Mouse (Mus musculus) ES-Bruce4 (cell line): ENCODE results near the gene Gm13277. TPM values are rescaled to one million over a fixed set of nuclear protein-coding genes. Genes with fewer than 3 reads are reported as not detected.
"Not testable (repeated sequence)": the region's sequence is repeated elsewhere in the genome, so short reads cannot be mapped to it uniquely, and the experiment has no call there.

Source experiments
- H3K27ac ChIP-seq: 2 replicates; pipeline ENCODE4 v1.5.1; 2012; ENCODE audit warnings: low read length, inconsistent platforms; ENCODE audit not compliant: insufficient read depth
- H3K27me3 ChIP-seq: 2 replicates; pipeline ENCODE4 v1.6.1; 2012; ENCODE audit warnings: mild to moderate bottlenecking, low read length, inconsistent platforms; ENCODE audit not compliant: control insufficient read depth, poor library complexity, insufficient read depth, severe bottlenecking
- H3K36me3 ChIP-seq: 2 replicates; pipeline ENCODE4 v1.6.1; 2012; ENCODE audit warnings: inconsistent platforms, mild to moderate bottlenecking, low read length, moderate library complexity; ENCODE audit not compliant: control insufficient read depth, poor library complexity, insufficient read depth, severe bottlenecking
- H3K4me1 ChIP-seq: one replicate; pipeline ENCODE4 v1.8.1; 2011; ENCODE audit warnings: low read length; ENCODE audit not compliant: control insufficient read depth, insufficient read depth
- H3K4me3 ChIP-seq: 2 replicates; pipeline ENCODE4 v1.5.1; 2011; ENCODE audit warnings: low read depth, mild to moderate bottlenecking, low read length
- H3K9ac ChIP-seq: 2 replicates; pipeline ENCODE4 v1.6.1; 2012; ENCODE audit warnings: low read depth, mild to moderate bottlenecking, inconsistent platforms; ENCODE audit not compliant: poor library complexity, severe bottlenecking
- H3K9me3 ChIP-seq: replicated peaks from 2 replicates; pipeline ENCODE4 v1.6.1; 2012; ENCODE audit warnings: mild to moderate bottlenecking, low read length, inconsistent platforms; ENCODE audit not compliant: control insufficient read depth, poor library complexity, insufficient read depth, severe bottlenecking
- CTCF ChIP-seq: IDR thresholded peaks from one replicate; pipeline ENCODE4 v1.8.1; 2011; ENCODE audit warnings: low read depth, low read length
- POLR2A ChIP-seq: IDR thresholded peaks from one replicate; pipeline ENCODE4 v1.8.1; 2011; ENCODE audit warnings: low read length; ENCODE audit not compliant: insufficient read depth
- polyA plus RNA-seq: library from polyadenylated mRNA; stranded (reverse); fragments of >200 nt; gene quantifications from 2 replicates; pipeline ENCODE4 v1.2.4, GENCODE M21; 2011; ENCODE audit warnings: low read depth; ENCODE audit not compliant: missing spikeins, insufficient read depth, insufficient read length

Gm13277 gene
- polyA plus RNA-seq, 1 experiment = not detected

- TF ChIP-seq CTCF (peak; percentile 53), POLR2A (peak; percentile 20)
- not testable (repeated sequence) for H3K4me1 ChIP-seq, H3K9me3 ChIP-seq, H3K27me3 ChIP-seq, H3K36me3 ChIP-seq
- H3K4me3 ChIP-seq = peak overlapping the region; percentile 87
- peak overlapping the region; percentile 61 for H3K9ac ChIP-seq
- peak overlapping the region; percentile 86 for H3K27ac ChIP-seq
These were observed 30.8 kb upstream of the Gm13277 start for GRCm38 (mm10) chr4:88757628-88758031.

DNA sequence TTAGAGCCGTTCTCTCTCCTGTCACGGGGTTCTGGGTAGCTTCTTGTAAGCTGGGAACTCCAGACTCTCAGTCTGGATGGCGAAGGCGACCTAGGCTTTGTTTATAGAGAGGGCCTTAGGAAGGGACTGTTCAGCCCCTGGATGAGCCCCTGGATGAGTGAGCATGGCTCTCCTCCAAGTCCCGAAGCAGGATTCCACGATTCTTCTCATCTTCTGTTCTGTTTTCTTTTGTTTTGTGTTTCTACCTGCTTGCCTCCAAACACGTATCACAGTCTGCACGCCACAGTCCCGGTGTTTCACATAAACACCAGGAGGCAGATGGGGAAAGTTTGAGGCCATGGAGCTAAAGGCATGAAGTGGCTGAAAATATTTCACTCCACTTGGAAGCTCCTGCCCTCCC, 29.7 kb upstream of the Gm13277 start:
- H3K27me3 ChIP-seq, H3K36me3 ChIP-seq, H3K27ac ChIP-seq, H3K4me1 ChIP-seq, H3K4me3 ChIP-seq, H3K9me3 ChIP-seq, H3K9ac ChIP-seq: not testable (repeated sequence)

- H3K36me3 ChIP-seq, H3K27me3 ChIP-seq, H3K27ac ChIP-seq, H3K9me3 ChIP-seq, H3K4me1 ChIP-seq, H3K9ac ChIP-seq: not testable (repeated sequence)
- peak within 1 kb of the TSS; percentile 28 for H3K4me3 ChIP-seq
These were observed 28.7 kb upstream of the Gm13277 start, which contains the start of gene Gm13283 for GRCm38 (mm10) chr4:88759610-88760268. Gene Gm13283, plus strand, starts transcription at chr4:88760119.

DNA sequence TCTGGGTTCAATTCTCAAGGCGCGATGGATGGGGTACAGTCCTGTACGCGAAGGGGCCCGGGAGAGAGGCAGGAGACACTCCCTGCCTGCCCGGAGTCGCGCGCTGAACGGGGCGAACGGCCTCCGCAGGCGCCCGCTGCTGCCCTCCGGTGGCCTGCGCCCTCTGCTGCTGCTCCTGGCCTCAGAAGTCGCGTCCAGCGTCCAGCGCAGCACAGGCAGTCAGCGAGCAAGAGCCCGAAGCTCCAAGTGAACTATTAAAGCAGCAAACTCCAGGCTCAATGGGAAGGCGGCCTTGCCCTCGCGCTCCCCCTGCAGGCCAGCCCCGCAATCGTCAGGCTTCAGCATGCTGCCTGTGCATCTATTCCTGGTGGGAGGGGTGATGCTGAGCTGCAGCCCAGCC, 28.0 kb upstream of the Gm13277 start:
- not testable (repeated sequence) for H3K27me3 ChIP-seq, H3K27ac ChIP-seq, H3K9ac ChIP-seq

GRCm38 (mm10) chr4:88761776-88762175, 26.7 kb upstream of the Gm13277 start:
- H3K9me3 ChIP-seq, H3K9ac ChIP-seq, H3K4me3 ChIP-seq, H3K27ac ChIP-seq, H3K27me3 ChIP-seq, H3K36me3 ChIP-seq, H3K4me1 ChIP-seq: not testable (repeated sequence)

More for the DNA sequence above, 28.0 kb upstream of the Gm13277 start:
- H3K9me3 ChIP-seq, H3K4me1 ChIP-seq, H3K36me3 ChIP-seq: not testable (repeated sequence)
- peak; percentile 12 for TF ChIP-seq CTCF
- peak overlapping the region; percentile 28 for H3K4me3 ChIP-seq

GRCm38 (mm10) chr4:88762341-88762740, 26.1 kb upstream of the Gm13277 start:
- H3K27ac ChIP-seq, H3K36me3 ChIP-seq, H3K9me3 ChIP-seq, H3K9ac ChIP-seq, H3K4me3 ChIP-seq, H3K4me1 ChIP-seq, H3K27me3 ChIP-seq: not testable (repeated sequence)

- H3K4me1 ChIP-seq, H3K36me3 ChIP-seq, H3K9me3 ChIP-seq, H3K27ac ChIP-seq, H3K27me3 ChIP-seq: not testable (repeated sequence)
- H3K4me3 ChIP-seq = peak overlapping the region; percentile 39
- H3K9ac ChIP-seq = peak overlapping the region; percentile 68; the same call in 1 of the 2 replicates
- TF ChIP-seq CTCF = peak; percentile 2
These were observed 24.9 kb upstream of the Gm13277 start for GRCm38 (mm10) chr4:88763384-88764018.

GRCm38 (mm10) chr4:88773534-88773933, 14.9 kb upstream of the Gm13277 start, which contains the start of gene Gm13290:
Gene Gm13290, plus strand, starts transcription at chr4:88773834.
- not testable (repeated sequence) for H3K27ac ChIP-seq, H3K36me3 ChIP-seq, H3K27me3 ChIP-seq, H3K9me3 ChIP-seq, H3K4me3 ChIP-seq, H3K4me1 ChIP-seq, H3K9ac ChIP-seq

- H3K9me3 ChIP-seq, H3K27me3 ChIP-seq, H3K36me3 ChIP-seq, H3K4me3 ChIP-seq, H3K9ac ChIP-seq, H3K27ac ChIP-seq, H3K4me1 ChIP-seq: not testable (repeated sequence)
These were observed 11.8 kb upstream of the Gm13277 start, which contains the start of gene Gm13289 for GRCm38 (mm10) chr4:88776622-88777021. Gene Gm13289, plus strand, starts transcription at chr4:88776922.
